Comparison of ENCODE assay signal across 10 mouse cellular contexts in the genomic region with DNA sequence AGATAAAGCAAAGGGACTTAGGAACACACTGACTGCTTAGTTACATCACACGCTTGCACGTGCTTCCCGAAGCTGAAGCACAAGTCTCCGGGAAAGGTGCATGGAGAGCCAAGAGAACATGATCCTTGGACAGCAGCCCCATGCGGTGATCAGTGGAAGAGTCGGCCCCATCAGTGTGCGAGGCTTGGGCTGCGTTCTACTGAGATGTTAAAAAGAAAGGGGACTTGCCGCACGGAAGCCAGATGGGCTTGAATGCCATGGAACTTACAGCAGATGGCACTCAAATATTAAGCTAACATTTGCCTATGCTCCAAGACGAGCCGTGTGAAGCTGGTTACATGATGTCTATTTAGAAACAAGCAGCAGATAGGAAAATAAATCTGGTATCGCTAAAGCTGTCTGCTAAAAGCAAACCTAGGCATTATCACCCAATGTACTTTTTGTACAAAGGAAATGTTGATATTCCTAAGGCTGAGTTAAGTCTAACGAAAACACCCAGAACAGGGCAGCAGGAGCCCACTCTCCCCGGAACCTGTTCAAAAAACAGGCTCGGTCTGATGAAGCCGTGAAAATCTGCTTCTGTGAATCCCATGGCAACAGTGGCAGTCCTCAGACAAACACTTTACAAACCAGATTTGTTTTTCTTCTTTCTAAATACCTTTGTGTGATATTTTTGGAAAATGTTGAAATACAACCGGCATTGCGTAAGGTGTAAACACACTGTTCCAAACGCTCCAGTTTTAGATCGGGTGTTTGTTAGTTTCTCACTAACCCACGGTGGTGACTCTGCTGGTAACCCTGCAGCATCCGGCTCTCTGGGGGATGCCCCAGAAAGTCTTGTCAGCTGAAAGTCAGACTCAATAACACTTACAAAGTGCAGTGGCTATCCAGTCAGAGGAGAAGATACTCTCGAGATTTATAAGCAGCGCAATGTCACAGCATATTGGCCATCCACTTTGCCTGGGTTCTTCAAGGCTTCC.
DNase-seq lines count a peak whose midpoint lies in the region; ATAC-seq and TF ChIP-seq lines count a peak whose summit lies in the region.
"Had no signal": no experiment of that assay in that cellular context is flagged by ENCODE, and none has a peak within 500 bp of the region (broad histone marks: within the 10 kb centered on the region; RNA-seq: fewer than 3 reads in every experiment).

No protein-coding gene starts in this region.

- no peak overlapping the region for H3K4me3 ChIP-seq in liver, adult 2 months (ENCODE audit: insufficient read depth, low read depth, low read length)
- no peak overlapping the region for H3K4me3 ChIP-seq in liver, embryonic 12.5 days
- H3K4me3 ChIP-seq in liver, postnatal 0 days (ENCODE audit: low read depth, low read length): no peak overlapping the region
- H3K4me3 ChIP-seq: liver, embryonic 13.5 days had no signal

- H3K4me2 ChIP-seq in liver, embryonic 12.5 days: no peak overlapping the region
- H3K4me2 ChIP-seq in liver, postnatal 0 days (ENCODE audit: low read depth, low read length): no peak overlapping the region
- H3K4me2 ChIP-seq: liver, embryonic 13.5 days had no signal

- no peaks in the 10 kb centered on the region for H3K79me2 ChIP-seq in liver, adult 2 months (ENCODE audit: control insufficient read depth, insufficient read depth, low read length)

- peak overlapping the region; percentile 73 for H3K27ac ChIP-seq in liver, adult 2 months (replicated peaks; ENCODE audit: insufficient read depth, low read depth, low read length)
- no peak overlapping the region for H3K27ac ChIP-seq in liver, embryonic 12.5 days
- H3K27ac ChIP-seq in liver, postnatal 0 days (ENCODE audit: low read depth): no peak overlapping the region
- H3K27ac ChIP-seq: liver, embryonic 13.5 days had no signal

- WGBS in liver, adult 2 months: 23% methylated on average over 25 of the region's 25 CpGs
- WGBS in liver, embryonic 12.5 days (ENCODE audit: insufficient replicate concordance): 71% methylated on average over 25 of the region's 25 CpGs
- WGBS in liver, postnatal 0 days (ENCODE audit: insufficient replicate concordance): 73% methylated on average over 25 of the region's 25 CpGs

- peaks cover 15% of the 10 kb centered on the region for H3K4me1 ChIP-seq in liver, adult 2 months (ENCODE audit: control insufficient read depth, insufficient read depth, low read length)
- H3K4me1 ChIP-seq in liver, embryonic 12.5 days: no peaks in the 10 kb centered on the region
- no peaks in the 10 kb centered on the region for H3K4me1 ChIP-seq in liver, postnatal 0 days (ENCODE audit: insufficient read depth)
- H3K4me1 ChIP-seq: liver, embryonic 13.5 days had no signal

- H3K9me3 ChIP-seq in liver, embryonic 12.5 days (replicated peaks): no peaks in the 10 kb centered on the region
- no peaks in the 10 kb centered on the region for H3K9me3 ChIP-seq in liver, postnatal 0 days (ENCODE audit: low read length)
- H3K9me3 ChIP-seq: G1E; liver, embryonic 13.5 days had no signal

- TF ChIP-seq POLR2A in liver, adult 2 months (IDR thresholded peaks at IDR 0.05; ENCODE audit: extremely low read depth, insufficient read depth, low read length): no peak

- ATAC-seq in liver, embryonic 12.5 days: no peak
- no peak for ATAC-seq in liver, postnatal 0 days

- no peaks in the 10 kb centered on the region for H3K36me3 ChIP-seq in liver, adult 2 months (ENCODE audit: control insufficient read depth, insufficient read depth, low read length)
- H3K36me3 ChIP-seq in liver, embryonic 12.5 days: no peaks in the 10 kb centered on the region
- H3K36me3 ChIP-seq in liver, postnatal 0 days (replicated peaks; ENCODE audit: insufficient read depth, low read length): no peaks in the 10 kb centered on the region
- H3K36me3 ChIP-seq: G1E; liver, embryonic 13.5 days had no signal

- H3K9ac ChIP-seq in liver, adult 2 months (ENCODE audit: low read depth, low read length): 0 out of 2 replicates have a peak overlapping the region, but pooled peaks have one; percentile 14
- H3K9ac ChIP-seq in liver, embryonic 12.5 days: no peak overlapping the region
- no peak overlapping the region for H3K9ac ChIP-seq in liver, postnatal 0 days (replicated peaks)
- H3K9ac ChIP-seq: liver, embryonic 13.5 days had no signal

- no peak for TF ChIP-seq EP300 in liver, postnatal 0 days (IDR thresholded peaks at IDR 0.05; ENCODE audit: low read depth)

- peak; percentile 46 for TF ChIP-seq CTCF in liver, adult 2 months (IDR thresholded peaks at IDR 0.05; ENCODE audit: low read depth, low read length)
- no peak for TF ChIP-seq CTCF in liver, postnatal 0 days (IDR thresholded peaks at IDR 0.05; ENCODE audit: low read depth)

- DNase-seq in liver, adult 2 months (ENCODE audit: extremely low read depth, low read depth, low spot score): peak; percentile 97
- peak; percentile 53 to 59 for DNase-seq in frontal cortex, postnatal 25 days (ENCODE audit: low spot score in 2 of 2)
- peak; percentile 59 to 88 for DNase-seq in left cerebral cortex, adult 9 months (ENCODE audit: low spot score in 2 of 2)
- peak; percentile 66 for DNase-seq in right cerebral cortex, postnatal 14 days
- no peak for DNase-seq in liver, postnatal 0 days
- no peak for DNase-seq in testis, postnatal 10 days (ENCODE audit: low spot score)
- DNase-seq in thymus, postnatal 36 days: no peak
- DNase-seq: liver, embryonic 13.5 days had no signal

- no peaks in the 10 kb centered on the region for H3K27me3 ChIP-seq in liver, adult 2 months (ENCODE audit: control insufficient read depth, insufficient read depth, low read length)
- no peaks in the 10 kb centered on the region for H3K27me3 ChIP-seq in liver, embryonic 12.5 days (replicated peaks)
- no peaks in the 10 kb centered on the region for H3K27me3 ChIP-seq in liver, postnatal 0 days (ENCODE audit: insufficient read depth, low read length)
- H3K27me3 ChIP-seq: liver, embryonic 13.5 days had no signal

Comparison
In these comparisons a context has a peak if more than half of its experiments do, and no peak if none do; other contexts are left out.
1. DNase-seq: peak in liver, adult 2 months (single experiment), frontal cortex, postnatal 25 days (2 of 2), left cerebral cortex, adult 9 months (2 of 2) and right cerebral cortex, postnatal 14 days (single experiment); none in liver, postnatal 0 days (single experiment), testis, postnatal 10 days (single experiment) and thymus, postnatal 36 days (0 of 2).